Mouse (Mus musculus): Measurements from ENCODE around the gene Grb7. TPM values are rescaled to one million over a fixed set of nuclear protein-coding genes. Genes with fewer than 3 reads are reported as not detected.

Grb7 gene
- polyA plus RNA-seq, 1 experiment: 137 TPM

DNA sequence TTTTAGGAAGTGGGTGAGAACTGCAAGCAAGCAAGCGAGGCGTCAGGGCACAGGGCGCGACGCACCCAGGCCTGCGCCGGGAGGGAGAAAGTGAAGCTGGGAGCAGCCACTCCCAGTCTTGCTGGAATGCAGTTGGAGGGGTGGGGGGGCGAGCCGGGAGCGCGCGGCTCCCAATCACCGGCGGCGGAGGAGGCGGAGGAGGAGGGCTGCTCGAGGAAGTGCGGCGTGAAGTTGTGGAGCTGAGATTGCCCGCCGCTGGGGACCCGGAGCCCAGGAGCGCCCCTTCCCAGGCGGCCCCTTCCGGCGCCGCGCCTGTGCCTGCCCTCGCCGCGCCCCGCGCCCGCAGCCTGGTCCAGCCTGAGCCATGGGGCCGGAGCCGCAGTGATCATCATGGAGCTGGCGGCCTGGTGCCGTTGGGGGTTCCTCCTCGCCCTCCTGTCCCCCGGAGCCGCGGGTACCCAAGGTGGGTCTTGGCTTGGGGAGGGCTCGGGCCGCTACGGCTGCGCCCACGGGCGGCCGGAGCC, 33.9 kb upstream of the Grb7 start, which contains the start of gene Erbb2:
Gene Erbb2 (plus strand): TSS at position 198 of the 524 bp plus-strand sequence.
- H3K36me3 ChIP-seq (ENCODE audit: control insufficient read depth, insufficient read depth, low read length): no peaks in the 10 kb centered on the region; the same call in 1 of the 2 replicates
- H3K4me3 ChIP-seq (ENCODE audit: low read depth, low read length): peak within 1 kb of the TSS; percentile 98
- WGBS: under 1% methylated on average over 49 of the region's 49 CpGs
- peaks cover 29% of the 10 kb centered on the region for H3K4me1 ChIP-seq (ENCODE audit: control insufficient read depth, insufficient read depth, insufficient read length, low read length)
- H3K27me3 ChIP-seq (ENCODE audit: control insufficient read depth, insufficient read depth, low read length): no peaks in the 10 kb centered on the region
- TF ChIP-seq CTCF (IDR thresholded peaks at IDR 0.05; ENCODE audit: extremely low read depth, insufficient read length, insufficient replicate concordance, low read depth, low read length) (no peak), POLR2A (IDR thresholded peaks at IDR 0.05; ENCODE audit: low read depth, low read length) (peak; percentile 85)
- H3K27ac ChIP-seq (ENCODE audit: insufficient read depth, low read depth, low read length): peak within 1 kb of the TSS; percentile 85

DNA sequence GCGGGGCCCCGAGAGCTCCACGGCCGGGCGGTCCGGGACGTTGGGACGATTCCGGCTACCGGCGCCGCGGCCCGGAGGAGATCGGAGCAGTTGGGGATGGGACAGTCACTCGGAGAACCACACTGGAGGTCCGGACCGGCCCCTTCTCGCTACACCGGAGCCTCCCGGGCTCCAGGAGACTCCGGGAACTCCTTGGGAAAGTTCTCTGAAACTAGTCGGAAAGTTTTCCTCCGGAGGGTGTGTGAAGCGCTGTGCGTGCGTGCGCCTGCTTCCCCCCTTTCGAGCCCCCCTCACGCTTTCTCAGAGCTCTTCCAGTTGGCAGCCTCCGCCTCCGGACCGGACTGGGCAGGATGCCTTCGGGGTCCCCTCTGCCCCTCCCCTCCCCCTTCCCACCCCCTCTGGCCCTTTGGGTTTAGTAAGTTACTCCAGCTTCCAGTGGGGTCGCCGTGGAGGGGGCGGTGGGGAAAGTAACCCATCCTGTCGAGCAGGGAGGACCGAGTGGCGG, 33.3 kb upstream of the Grb7 start:
- Histone ChIP-seq H3K4me1 (ENCODE audit: control insufficient read depth, insufficient read depth, insufficient read length, low read length) (peaks cover 33% of the 10 kb centered on the region), H3K27ac (ENCODE audit: insufficient read depth, low read depth, low read length) (peak overlapping the region; percentile 85), H3K4me3 (ENCODE audit: low read depth, low read length) (peak overlapping the region; percentile 98)

DNA sequence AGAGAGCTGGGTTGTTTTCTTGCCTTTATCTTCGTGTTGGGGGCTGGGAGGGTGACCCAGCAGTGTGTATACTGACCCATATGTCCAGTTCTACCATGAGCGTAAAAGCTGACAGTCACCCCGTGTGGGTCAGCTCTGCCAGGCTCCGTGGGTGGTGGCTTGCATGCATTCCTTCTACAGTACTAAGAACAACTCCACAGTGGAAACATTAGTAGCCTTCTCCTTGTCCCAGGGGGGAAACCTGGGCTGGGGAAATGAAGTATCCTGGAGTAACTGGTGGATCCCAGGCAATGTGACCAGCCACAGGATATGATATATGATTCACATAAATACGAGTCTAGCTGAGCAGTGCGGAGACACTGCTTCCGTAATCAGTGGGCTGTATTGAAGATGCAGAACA, 32.5 kb upstream of the Grb7 start:
- TF ChIP-seq POLR2A (IDR thresholded peaks at IDR 0.05; ENCODE audit: low read depth, low read length): no peak
- TF ChIP-seq CTCF (IDR thresholded peaks at IDR 0.05; ENCODE audit: extremely low read depth, insufficient read length, insufficient replicate concordance, low read depth, low read length): no peak
- Histone ChIP-seq H3K27me3 (ENCODE audit: control insufficient read depth, insufficient read depth, low read length) (no peaks in the 10 kb centered on the region), H3K36me3 (ENCODE audit: control insufficient read depth, insufficient read depth, low read length) (no peaks in the 10 kb centered on the region; the same call in 1 of the 2 replicates), H3K27ac (ENCODE audit: insufficient read depth, low read depth, low read length) (peak overlapping the region; percentile 78), H3K4me3 (ENCODE audit: low read depth, low read length) (peak overlapping the region; percentile 98), H3K4me1 (ENCODE audit: control insufficient read depth, insufficient read depth, insufficient read length, low read length) (peaks cover 38% of the 10 kb centered on the region)
- 8% methylated on average over 7 of the region's 7 CpGs for WGBS

More for the DNA sequence above, 33.3 kb upstream of the Grb7 start:
- H3K36me3 ChIP-seq (ENCODE audit: control insufficient read depth, insufficient read depth, low read length): no peaks in the 10 kb centered on the region; the same call in 1 of the 2 replicates
- H3K27me3 ChIP-seq (ENCODE audit: control insufficient read depth, insufficient read depth, low read length): no peaks in the 10 kb centered on the region
- TF ChIP-seq POLR2A (IDR thresholded peaks at IDR 0.05; ENCODE audit: low read depth, low read length) (peak; percentile 27; the same call in 1 of the 2 replicates), CTCF (IDR thresholded peaks at IDR 0.05; ENCODE audit: extremely low read depth, insufficient read length, insufficient replicate concordance, low read depth, low read length) (no peak)
- under 1% methylated on average over 40 of the region's 40 CpGs for WGBS

DNA sequence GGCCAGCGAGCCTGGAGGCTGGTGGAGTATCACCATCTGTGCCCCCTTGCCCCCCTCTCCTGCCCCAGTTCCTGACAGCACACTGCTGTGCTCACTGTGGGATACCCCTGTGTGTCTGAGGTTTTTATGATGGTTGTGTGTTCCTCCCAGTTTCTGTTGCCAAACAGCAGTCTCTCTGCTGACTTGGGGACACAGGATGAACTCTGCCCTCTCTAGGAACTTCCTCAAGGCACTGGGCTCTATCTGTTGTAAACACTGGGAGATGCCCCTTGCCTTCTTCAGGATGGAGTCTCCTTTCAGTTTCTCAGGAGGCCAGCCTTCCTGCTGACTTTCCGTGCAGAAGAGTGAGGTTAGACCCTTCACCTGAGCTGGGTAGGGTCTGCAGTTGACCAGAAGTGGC, 32.0 kb upstream of the Grb7 start:
- peaks cover 38% of the 10 kb centered on the region for H3K4me1 ChIP-seq (ENCODE audit: control insufficient read depth, insufficient read depth, insufficient read length, low read length)
- TF ChIP-seq CTCF (IDR thresholded peaks at IDR 0.05; ENCODE audit: extremely low read depth, insufficient read length, insufficient replicate concordance, low read depth, low read length) (no peak), POLR2A (IDR thresholded peaks at IDR 0.05; ENCODE audit: low read depth, low read length) (no peak)
- peak overlapping the region; percentile 79 for H3K27ac ChIP-seq (ENCODE audit: insufficient read depth, low read depth, low read length)
- H3K36me3 ChIP-seq (ENCODE audit: control insufficient read depth, insufficient read depth, low read length): peaks cover 3% of the 10 kb centered on the region; the same call in 1 of the 2 replicates
- no peaks in the 10 kb centered on the region for H3K27me3 ChIP-seq (ENCODE audit: control insufficient read depth, insufficient read depth, low read length)
- peak overlapping the region; percentile 98 for H3K4me3 ChIP-seq (ENCODE audit: low read depth, low read length)
- WGBS: 19% methylated on average over 2 of the region's 2 CpGs

DNA sequence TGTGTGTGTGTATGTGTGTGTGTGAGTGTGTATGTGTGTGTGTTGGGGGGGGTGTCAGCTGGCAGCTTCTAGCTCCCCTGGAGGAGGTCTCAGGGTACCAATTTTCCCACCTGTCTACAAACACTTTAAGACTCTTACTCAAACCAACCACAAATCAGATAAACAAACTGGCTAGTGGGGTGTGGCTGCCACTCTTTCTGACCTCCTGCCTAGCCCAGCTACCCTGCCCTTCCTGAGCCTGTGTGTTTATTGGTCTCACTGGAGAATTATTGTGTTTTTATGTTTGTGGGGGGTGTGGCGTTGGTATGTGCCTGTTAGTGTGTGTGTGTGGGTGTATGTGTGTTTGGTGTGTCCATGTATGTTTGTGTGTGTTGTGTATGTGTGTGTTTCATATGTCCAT, 29.1 kb upstream of the Grb7 start:
- Histone ChIP-seq H3K4me3 (ENCODE audit: low read depth, low read length) (no peak overlapping the region), H3K27ac (ENCODE audit: insufficient read depth, low read depth, low read length) (peak overlapping the region; percentile 47; the same call in 1 of the 2 replicates), H3K4me1 (ENCODE audit: control insufficient read depth, insufficient read depth, insufficient read length, low read length) (peaks cover 38% of the 10 kb centered on the region), H3K27me3 (ENCODE audit: control insufficient read depth, insufficient read depth, low read length) (no peaks in the 10 kb centered on the region), H3K36me3 (ENCODE audit: control insufficient read depth, insufficient read depth, low read length) (peaks cover 27% of the 10 kb centered on the region)
- WGBS: 14% methylated on average over 1 of the region's 1 CpGs
- TF ChIP-seq CTCF (IDR thresholded peaks at IDR 0.05; ENCODE audit: extremely low read depth, insufficient read length, insufficient replicate concordance, low read depth, low read length): no peak
- no peak for TF ChIP-seq POLR2A (IDR thresholded peaks at IDR 0.05; ENCODE audit: low read depth, low read length)

DNA sequence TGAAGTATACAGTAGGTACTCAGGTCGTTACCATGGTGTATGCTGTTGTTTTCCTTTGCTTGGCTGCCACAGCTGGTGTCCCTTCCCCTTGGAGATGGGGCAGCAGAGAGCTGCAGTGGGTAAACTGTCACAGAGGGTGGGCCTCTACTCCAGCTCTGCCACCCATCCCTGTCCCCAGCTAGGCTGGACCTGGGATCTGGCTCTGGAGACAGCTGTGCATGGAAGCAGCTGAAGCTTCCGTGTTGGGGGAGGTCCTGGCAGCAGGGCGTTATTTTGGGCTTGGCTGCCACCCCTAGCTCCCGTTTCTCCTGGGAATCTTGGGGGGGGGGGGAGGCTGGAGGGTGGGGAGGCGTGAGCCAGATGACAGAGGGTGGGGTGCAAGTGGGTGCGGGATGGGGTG, 27.9 kb upstream of the Grb7 start:
- H3K27ac ChIP-seq (ENCODE audit: insufficient read depth, low read depth, low read length): no peak overlapping the region
- H3K4me1 ChIP-seq (ENCODE audit: control insufficient read depth, insufficient read depth, insufficient read length, low read length): peaks cover 37% of the 10 kb centered on the region
- no peak for TF ChIP-seq POLR2A (IDR thresholded peaks at IDR 0.05; ENCODE audit: low read depth, low read length)
- no peak for TF ChIP-seq CTCF (IDR thresholded peaks at IDR 0.05; ENCODE audit: extremely low read depth, insufficient read length, insufficient replicate concordance, low read depth, low read length)
- peaks cover 39% of the 10 kb centered on the region for H3K36me3 ChIP-seq (ENCODE audit: control insufficient read depth, insufficient read depth, low read length)
- H3K27me3 ChIP-seq (ENCODE audit: control insufficient read depth, insufficient read depth, low read length): no peaks in the 10 kb centered on the region
- WGBS: 27% methylated on average over 6 of the region's 6 CpGs
- H3K4me3 ChIP-seq (ENCODE audit: low read depth, low read length): no peak overlapping the region

DNA sequence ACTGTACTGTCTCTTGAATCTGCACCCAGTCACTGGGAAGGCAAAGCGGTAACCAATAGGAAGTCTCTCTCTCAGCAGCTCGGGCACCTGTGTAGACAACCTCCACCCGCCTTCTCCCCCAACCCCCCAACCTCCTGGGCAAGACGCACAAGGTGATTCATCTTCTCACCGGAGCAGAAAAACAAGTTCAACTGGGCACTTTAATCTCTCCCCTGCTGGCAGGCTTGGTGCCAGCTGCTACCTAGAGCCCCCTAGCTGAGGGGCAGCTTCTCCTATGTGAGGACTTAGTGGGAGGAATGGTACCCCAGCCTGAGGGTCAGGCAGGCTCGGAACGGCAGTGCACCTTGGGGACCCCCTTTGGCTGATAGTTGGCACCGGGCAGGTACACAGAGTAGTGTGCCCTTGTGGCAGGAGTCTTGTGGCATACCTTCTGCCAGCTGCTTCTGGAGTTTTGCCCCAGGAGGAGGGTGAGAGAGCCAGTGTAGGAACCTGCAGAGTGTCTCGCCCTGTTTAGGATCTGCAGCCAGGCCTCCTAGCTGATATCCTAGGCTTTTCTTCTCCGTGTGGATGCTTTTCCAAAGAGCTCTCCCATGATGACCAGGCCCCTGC, 27.2 kb upstream of the Grb7 start:
- WGBS: 29% methylated on average over 10 of the region's 10 CpGs

More for the DNA sequence above, 27.2 kb upstream of the Grb7 start:
- no peaks in the 10 kb centered on the region for H3K27me3 ChIP-seq (ENCODE audit: control insufficient read depth, insufficient read depth, low read length)
- H3K36me3 ChIP-seq (ENCODE audit: control insufficient read depth, insufficient read depth, low read length): peaks cover 47% of the 10 kb centered on the region
- no peak overlapping the region for H3K4me3 ChIP-seq (ENCODE audit: low read depth, low read length)
- H3K4me1 ChIP-seq (ENCODE audit: control insufficient read depth, insufficient read depth, insufficient read length, low read length): peaks cover 37% of the 10 kb centered on the region
- no peak for TF ChIP-seq CTCF (IDR thresholded peaks at IDR 0.05; ENCODE audit: extremely low read depth, insufficient read length, insufficient replicate concordance, low read depth, low read length)
- TF ChIP-seq POLR2A (IDR thresholded peaks at IDR 0.05; ENCODE audit: low read depth, low read length): no peak
- H3K27ac ChIP-seq (ENCODE audit: insufficient read depth, low read depth, low read length): peak overlapping the region; percentile 41; the same call in 1 of the 2 replicates

Data from small intestine, adult 2 months (tissue).